Mouse (Mus musculus) thymus, adult 2 months (tissue): ENCODE results near the gene Ilkap. TPM values are rescaled to one million over a fixed set of nuclear protein-coding genes. Genes with fewer than 3 reads are reported as not detected.

Experiments used
- DNase-seq: peaks from one replicate; pipeline ENCODE4 v3.0.0; 2021
- H3K27ac ChIP-seq: fragments of 200-500 bp; 2 replicates; pipeline ENCODE4 v1.5.1; 2012; ENCODE audit warnings: low read length, control low read depth; ENCODE audit not compliant: control insufficient read depth, insufficient read depth
- H3K27me3 ChIP-seq: fragments of 200-500 bp; 2 replicates; pipeline ENCODE4 v1.6.1; 2012; ENCODE audit warnings: mild to moderate bottlenecking, low read length, moderate library complexity, mixed read lengths; ENCODE audit not compliant: control insufficient read depth, insufficient read depth
- H3K36me3 ChIP-seq: fragments of 200-500 bp; 2 replicates; pipeline ENCODE4 v1.6.1; 2012; ENCODE audit warnings: mild to moderate bottlenecking, low read length, moderate library complexity; ENCODE audit not compliant: control insufficient read depth, insufficient read depth
- H3K4me1 ChIP-seq: fragments of 200-500 bp; replicated peaks from 2 replicates; pipeline ENCODE4 v1.6.1; 2012; ENCODE audit warnings: low read length; ENCODE audit not compliant: control insufficient read depth, insufficient read depth
- H3K4me3 ChIP-seq: fragments of 200-500 bp; 2 replicates; pipeline ENCODE4 v1.5.1; 2012; ENCODE audit warnings: mild to moderate bottlenecking, low read length, control low read depth, moderate library complexity; ENCODE audit not compliant: control insufficient read depth, insufficient read depth
- CTCF ChIP-seq: fragments of 200-500 bp; IDR thresholded peaks from 2 replicates; pipeline ENCODE4 v1.5.1; 2012; ENCODE audit warnings: mild to moderate bottlenecking, control low read depth, low read length, moderate library complexity, borderline replicate concordance; ENCODE audit not compliant: control insufficient read depth, poor library complexity, insufficient read depth; ENCODE audit errors: extremely low read depth
- POLR2A ChIP-seq: fragments of 200-500 bp; IDR thresholded peaks from 2 replicates; pipeline ENCODE4 v1.6.1; 2012; ENCODE audit warnings: mild to moderate bottlenecking, low read length, control low read depth, moderate library complexity; ENCODE audit not compliant: control insufficient read depth, poor library complexity, insufficient read depth; ENCODE audit errors: extremely low read depth
- WGBS: fragments of 180-500 bp; shearing (Covaris S2); methylation state at CpG from one replicate; pipeline ENCODE4 v1.1.7; 2018; 5-methylcytosine and 5-hydroxymethylcytosine counted together
- polyA plus RNA-seq: library from polyadenylated mRNA; depleted of rRNA; stranded (reverse); fragments of >200 nt; gene quantifications from 2 replicates; pipeline ENCODE4 v1.2.3, GENCODE M21; 2012; rRNA removed

Ilkap gene
- polyA plus RNA-seq, 1 experiment, result 104 TPM

GRCm38 (mm10) chr1:91325488-91326042, 73.0 kb downstream of the Ilkap start:
- H3K4me3 ChIP-seq, result no peak overlapping the region
- TF ChIP-seq POLR2A, result no peak
- TF ChIP-seq CTCF, result no peak
- WGBS, result 80% methylated on average over 4 of the region's 4 CpGs
- H3K27ac ChIP-seq, result no peak overlapping the region
- no peaks in the 10 kb centered on the region for H3K27me3 ChIP-seq
- peaks cover 3% of the 10 kb centered on the region; the same call in 1 of the 2 replicates for H3K4me1 ChIP-seq
- H3K36me3 ChIP-seq, result no peaks in the 10 kb centered on the region
- no peak for DNase-seq

- Histone ChIP-seq H3K27me3 (no peaks in the 10 kb centered on the region), H3K36me3 (no peaks in the 10 kb centered on the region), H3K27ac (no peak overlapping the region), H3K4me3 (no peak overlapping the region), H3K4me1 (peaks cover 3% of the 10 kb centered on the region; the same call in 1 of the 2 replicates)
- 98% methylated on average over 2 of the region's 2 CpGs for WGBS
- TF ChIP-seq POLR2A (no peak), CTCF (no peak)
- no peak for DNase-seq
Measured at GRCm38 (mm10) chr1:91324646-91325045, 74.0 kb downstream of the Ilkap start.

Other genes with a start within 250 kb of the Ilkap start
- 261 and 288 TPM in 2 replicates for gene Ramp1, start 219.0 kb downstream of the Ilkap start, polyA plus RNA-seq
- 32.5 and 36.7 TPM in 2 replicates for gene Ube2f, start 148.5 kb downstream of the Ilkap start, polyA plus RNA-seq
- gene Scly, start 100.5 kb downstream of the Ilkap start, polyA plus RNA-seq, result 25.6 and 25.9 TPM in 2 replicates
- gene Espnl, start 76.7 kb downstream of the Ilkap start, polyA plus RNA-seq, result 0.71 and 0.85 TPM in 2 replicates
- 0.68 and 4.0 TPM in 2 replicates for gene Klhl30, start 47.8 kb downstream of the Ilkap start, polyA plus RNA-seq
- 1.4 and 2.5 TPM in 2 replicates for gene Erfe, start 32.4 kb downstream of the Ilkap start, polyA plus RNA-seq
- 200 and 203 TPM in 2 replicates for gene Hes6, start 15.2 kb upstream of the Ilkap start, polyA plus RNA-seq
- gene Per2, start 60.5 kb upstream of the Ilkap start, polyA plus RNA-seq, result 3.3 and 3.4 TPM in 2 replicates
- 7.1 and 7.7 TPM in 2 replicates for gene Traf3ip1, start 95.8 kb upstream of the Ilkap start, polyA plus RNA-seq
- 8.7 and 10.4 TPM in 2 replicates for gene Asb1, start 141.7 kb upstream of the Ilkap start, polyA plus RNA-seq